Mouse (Mus musculus): ENCODE measurements at regions not wholly inside any gene's neighbourhood (a gene's known extent, or its start where the extent isn't known, plus 50 kb on each side); places are given as distances from the start of the nearest gene placed in this dataset.

DNA sequence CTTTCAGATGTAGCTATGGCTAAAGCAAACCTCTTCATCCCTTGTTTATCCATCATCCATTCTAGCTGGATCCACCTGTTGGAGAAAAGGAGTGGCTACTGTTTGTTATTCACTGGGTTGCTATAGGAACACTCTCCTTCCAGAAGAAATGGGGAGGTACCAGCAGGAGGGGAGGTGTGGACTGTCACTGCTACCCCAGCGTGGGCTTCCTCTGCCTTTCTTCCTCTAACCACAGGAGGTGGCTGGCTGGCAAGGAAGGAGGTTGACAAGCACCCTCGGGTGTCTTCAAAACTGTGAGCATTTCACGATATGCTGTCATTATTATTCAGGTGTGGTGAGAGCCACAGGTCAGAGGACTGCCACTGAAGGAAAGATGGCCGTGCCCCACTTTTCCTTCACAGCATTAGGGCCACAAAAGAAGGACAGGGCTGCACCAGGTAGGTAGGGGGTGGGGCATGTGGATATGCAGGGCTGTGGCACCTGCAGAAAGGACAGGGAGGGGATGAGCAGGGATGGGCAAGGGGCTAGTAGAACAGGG, 122.2 kb downstream of the Plxna1 start:
- 25% methylated on average over 4 of the region's 4 CpGs for WGBS
- Histone ChIP-seq H3K27me3 (ENCODE audit: control insufficient read depth, insufficient read depth, low read length) (no peaks in the 10 kb centered on the region), H3K4me3 (ENCODE audit: low read depth, low read length) (no peak overlapping the region), H3K9ac (replicated peaks; ENCODE audit: low read depth, low read length) (no peak overlapping the region), H3K36me3 (ENCODE audit: control insufficient read depth, insufficient read depth, low read length) (no peaks in the 10 kb centered on the region), H3K4me2 (ENCODE audit: low read depth, low read length) (no peak overlapping the region), H3K9me3 (ENCODE audit: control insufficient read depth, low read length) (no peaks in the 10 kb centered on the region), H3K4me1 (ENCODE audit: control insufficient read depth, insufficient read depth, low read length) (peaks cover 49% of the 10 kb centered on the region), H3K27ac (ENCODE audit: low read depth, low read length) (no peak overlapping the region)
- no peak for ATAC-seq (ENCODE audit: low read depth)

GRCm38 (mm10) chr6:89242371-89243288, 119.8 kb downstream of the Plxna1 start:
- Histone ChIP-seq H3K4me1 (ENCODE audit: control insufficient read depth, insufficient read depth, low read length) (peaks cover 25% of the 10 kb centered on the region), H3K4me2 (ENCODE audit: low read depth, low read length) (no peak overlapping the region), H3K36me3 (ENCODE audit: control insufficient read depth, insufficient read depth, low read length) (no peaks in the 10 kb centered on the region), H3K4me3 (ENCODE audit: low read depth, low read length) (no peak overlapping the region), H3K9me3 (ENCODE audit: control insufficient read depth, low read length) (no peaks in the 10 kb centered on the region), H3K27me3 (ENCODE audit: control insufficient read depth, insufficient read depth, low read length) (no peaks in the 10 kb centered on the region), H3K27ac (ENCODE audit: low read depth, low read length) (no peak overlapping the region), H3K9ac (replicated peaks; ENCODE audit: low read depth, low read length) (no peak overlapping the region)
- no peak for ATAC-seq (ENCODE audit: low read depth)
- WGBS = 12% methylated on average over 18 of the region's 18 CpGs

GRCm38 (mm10) chr6:89245506-89245905, 116.9 kb downstream of the Plxna1 start:
- no peaks in the 10 kb centered on the region for H3K36me3 ChIP-seq (ENCODE audit: control insufficient read depth, insufficient read depth, low read length)
- H3K4me2 ChIP-seq (ENCODE audit: low read depth, low read length) = no peak overlapping the region
- no peak overlapping the region for H3K4me3 ChIP-seq (ENCODE audit: low read depth, low read length)
- no peak for ATAC-seq (ENCODE audit: low read depth)
- no peaks in the 10 kb centered on the region for H3K9me3 ChIP-seq (ENCODE audit: control insufficient read depth, low read length)
- 33% methylated on average over 8 of the region's 8 CpGs for WGBS
- 0 out of 2 replicates have a peak, but pooled peaks cover 5% of the 10 kb centered on the region for H3K4me1 ChIP-seq (ENCODE audit: control insufficient read depth, insufficient read depth, low read length)
- H3K9ac ChIP-seq (replicated peaks; ENCODE audit: low read depth, low read length) = no peak overlapping the region
- H3K27ac ChIP-seq (ENCODE audit: low read depth, low read length) = no peak overlapping the region
- H3K27me3 ChIP-seq (ENCODE audit: control insufficient read depth, insufficient read depth, low read length) = no peaks in the 10 kb centered on the region

DNA sequence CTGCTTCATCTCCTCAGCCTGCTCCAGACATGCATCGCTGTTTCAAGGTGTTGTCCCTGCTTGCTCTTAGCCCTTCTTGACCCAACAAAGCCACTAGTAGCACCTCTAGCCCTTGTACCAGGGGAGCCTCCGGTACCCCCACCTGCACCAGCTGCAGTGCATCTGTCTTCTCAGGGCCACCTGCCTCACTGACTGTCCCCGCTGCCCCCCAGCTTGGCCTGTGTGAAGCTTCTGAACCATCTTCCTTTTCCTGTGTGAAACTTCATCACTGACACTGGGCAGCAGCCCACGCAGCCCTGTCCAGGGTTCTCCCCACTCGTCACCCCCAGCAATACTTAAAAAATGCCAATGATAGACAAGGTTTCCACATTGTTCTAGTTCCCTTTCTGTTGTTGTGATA, 116.2 kb downstream of the Plxna1 start:
- Histone ChIP-seq H3K4me2 (ENCODE audit: low read depth, low read length) (no peak overlapping the region), H3K9me3 (ENCODE audit: control insufficient read depth, low read length) (no peaks in the 10 kb centered on the region), H3K9ac (replicated peaks; ENCODE audit: low read depth, low read length) (no peak overlapping the region), H3K4me1 (ENCODE audit: control insufficient read depth, insufficient read depth, low read length) (0 out of 2 replicates have a peak, but pooled peaks cover 5% of the 10 kb centered on the region), H3K4me3 (ENCODE audit: low read depth, low read length) (no peak overlapping the region), H3K27ac (ENCODE audit: low read depth, low read length) (no peak overlapping the region), H3K27me3 (ENCODE audit: control insufficient read depth, insufficient read depth, low read length) (no peaks in the 10 kb centered on the region), H3K36me3 (ENCODE audit: control insufficient read depth, insufficient read depth, low read length) (no peaks in the 10 kb centered on the region)
- ATAC-seq (ENCODE audit: low read depth) = no peak
- 91% methylated on average over 5 of the region's 5 CpGs for WGBS

GRCm38 (mm10) chr6:89248574-89248973, 113.8 kb downstream of the Plxna1 start:
- peak; percentile 33; the same call in 1 of the 2 replicates for ATAC-seq (ENCODE audit: low read depth)
- 50% methylated on average over 9 of the region's 9 CpGs for WGBS
- no peaks in the 10 kb centered on the region for H3K9me3 ChIP-seq (ENCODE audit: control insufficient read depth, low read length)
- no peak overlapping the region for H3K4me2 ChIP-seq (ENCODE audit: low read depth, low read length)
- no peak overlapping the region for H3K9ac ChIP-seq (replicated peaks; ENCODE audit: low read depth, low read length)
- no peaks in the 10 kb centered on the region for H3K36me3 ChIP-seq (ENCODE audit: control insufficient read depth, insufficient read depth, low read length)
- no peak overlapping the region for H3K4me3 ChIP-seq (ENCODE audit: low read depth, low read length)
- no peaks in the 10 kb centered on the region for H3K4me1 ChIP-seq (ENCODE audit: control insufficient read depth, insufficient read depth, low read length)
- H3K27ac ChIP-seq (ENCODE audit: low read depth, low read length) = no peak overlapping the region
- H3K27me3 ChIP-seq (ENCODE audit: control insufficient read depth, insufficient read depth, low read length) = no peaks in the 10 kb centered on the region

DNA sequence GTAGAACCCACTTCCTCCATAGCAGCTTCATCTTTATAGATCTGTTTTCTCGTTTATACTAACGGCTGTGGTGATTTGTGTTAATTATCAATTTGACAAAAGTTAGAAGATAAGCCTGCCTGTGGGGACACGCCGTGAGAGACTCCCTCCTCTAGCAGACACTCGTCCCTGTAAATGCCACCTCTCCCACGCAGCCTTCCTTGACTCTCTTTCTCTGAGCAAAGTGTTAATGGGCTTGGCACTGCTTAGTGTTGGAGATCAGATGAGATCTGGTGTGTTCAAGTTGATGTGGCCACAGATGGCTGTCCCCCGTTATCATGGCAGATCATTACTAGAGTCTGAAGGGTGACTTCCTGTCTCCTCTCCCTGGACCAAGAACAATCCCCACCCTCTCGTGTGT, 113.1 kb downstream of the Plxna1 start:
- H3K9me3 ChIP-seq (ENCODE audit: control insufficient read depth, low read length) = no peaks in the 10 kb centered on the region
- no peaks in the 10 kb centered on the region for H3K36me3 ChIP-seq (ENCODE audit: control insufficient read depth, insufficient read depth, low read length)
- H3K4me1 ChIP-seq (ENCODE audit: control insufficient read depth, insufficient read depth, low read length) = 0 out of 2 replicates have a peak, but pooled peaks cover 4% of the 10 kb centered on the region
- WGBS = 78% methylated on average over 8 of the region's 8 CpGs
- ATAC-seq (ENCODE audit: low read depth) = no peak
- no peak overlapping the region for H3K9ac ChIP-seq (replicated peaks; ENCODE audit: low read depth, low read length)
- H3K4me3 ChIP-seq (ENCODE audit: low read depth, low read length) = no peak overlapping the region
- no peak overlapping the region for H3K4me2 ChIP-seq (ENCODE audit: low read depth, low read length)
- no peaks in the 10 kb centered on the region for H3K27me3 ChIP-seq (ENCODE audit: control insufficient read depth, insufficient read depth, low read length)
- H3K27ac ChIP-seq (ENCODE audit: low read depth, low read length) = no peak overlapping the region

- no peak overlapping the region for H3K4me2 ChIP-seq (ENCODE audit: low read depth, low read length)
- no peak overlapping the region for H3K4me3 ChIP-seq (ENCODE audit: low read depth, low read length)
- H3K27me3 ChIP-seq (ENCODE audit: control insufficient read depth, insufficient read depth, low read length) = no peaks in the 10 kb centered on the region
- no peak for ATAC-seq (ENCODE audit: low read depth)
- H3K9me3 ChIP-seq (ENCODE audit: control insufficient read depth, low read length) = no peaks in the 10 kb centered on the region
- no peak overlapping the region for H3K27ac ChIP-seq (ENCODE audit: low read depth, low read length)
- WGBS = 88% methylated on average over 4 of the region's 4 CpGs
- H3K4me1 ChIP-seq (ENCODE audit: control insufficient read depth, insufficient read depth, low read length) = 0 out of 2 replicates have a peak, but pooled peaks cover 4% of the 10 kb centered on the region
- no peaks in the 10 kb centered on the region for H3K36me3 ChIP-seq (ENCODE audit: control insufficient read depth, insufficient read depth, low read length)
- H3K9ac ChIP-seq (replicated peaks; ENCODE audit: low read depth, low read length) = no peak overlapping the region
Observed at GRCm38 (mm10) chr6:89251641-89252040, 110.8 kb downstream of the Plxna1 start.

DNA sequence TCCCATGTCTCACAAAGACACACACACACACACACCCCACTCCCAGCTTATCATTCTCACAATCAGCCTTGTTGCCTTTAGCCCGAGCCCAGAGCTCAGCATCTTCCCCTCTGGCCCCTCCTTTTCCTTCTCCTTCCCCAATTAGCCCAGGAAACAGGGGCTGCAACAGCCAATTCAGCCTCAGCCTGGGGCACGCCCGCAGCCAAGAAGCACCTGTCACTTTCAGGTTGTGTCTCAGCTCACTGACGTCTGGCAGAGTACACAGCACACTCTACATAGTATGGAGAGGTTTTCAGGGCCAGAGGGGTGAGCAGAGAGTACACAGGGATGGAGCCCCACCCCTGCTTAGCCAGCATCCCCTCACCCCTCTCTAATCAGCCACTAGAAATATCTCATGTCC, 106.4 kb downstream of the Plxna1 start:
- Histone ChIP-seq H3K4me2 (ENCODE audit: low read depth, low read length) (no peak overlapping the region), H3K36me3 (ENCODE audit: control insufficient read depth, insufficient read depth, low read length) (no peaks in the 10 kb centered on the region), H3K9me3 (ENCODE audit: control insufficient read depth, low read length) (no peaks in the 10 kb centered on the region), H3K4me3 (ENCODE audit: low read depth, low read length) (no peak overlapping the region), H3K9ac (replicated peaks; ENCODE audit: low read depth, low read length) (no peak overlapping the region), H3K27me3 (ENCODE audit: control insufficient read depth, insufficient read depth, low read length) (no peaks in the 10 kb centered on the region), H3K4me1 (ENCODE audit: control insufficient read depth, insufficient read depth, low read length) (0 out of 2 replicates have a peak, but pooled peaks cover 4% of the 10 kb centered on the region), H3K27ac (ENCODE audit: low read depth, low read length) (no peak overlapping the region)
- ATAC-seq (ENCODE audit: low read depth) = no peak
- 59% methylated on average over 4 of the region's 4 CpGs for WGBS

- 85% methylated on average over 8 of the region's 8 CpGs for WGBS
- H3K27ac ChIP-seq (ENCODE audit: low read depth, low read length) = no peak overlapping the region
- no peaks in the 10 kb centered on the region for H3K9me3 ChIP-seq (ENCODE audit: control insufficient read depth, low read length)
- no peak overlapping the region for H3K4me3 ChIP-seq (ENCODE audit: low read depth, low read length)
- ATAC-seq (ENCODE audit: low read depth) = no peak
- H3K4me2 ChIP-seq (ENCODE audit: low read depth, low read length) = no peak overlapping the region
- H3K4me1 ChIP-seq (ENCODE audit: control insufficient read depth, insufficient read depth, low read length) = 0 out of 2 replicates have a peak, but pooled peaks cover 4% of the 10 kb centered on the region
- H3K36me3 ChIP-seq (ENCODE audit: control insufficient read depth, insufficient read depth, low read length) = no peaks in the 10 kb centered on the region
- H3K9ac ChIP-seq (replicated peaks; ENCODE audit: low read depth, low read length) = no peak overlapping the region
- no peaks in the 10 kb centered on the region for H3K27me3 ChIP-seq (ENCODE audit: control insufficient read depth, insufficient read depth, low read length)
Observed at GRCm38 (mm10) chr6:89256630-89257292, 105.7 kb downstream of the Plxna1 start.
